Mouse (Mus musculus): ENCODE data around the gene Esp34. TPM values are rescaled to one million over a fixed set of nuclear protein-coding genes. Genes with fewer than 3 reads are reported as not detected.

Esp34 gene
- total and polyA plus RNA-seq, 3 experiments: not detected

Other genes with a start within 250 kb of the Esp34 start
- not detected in 2 replicates for gene Olfr137, start 246.6 kb upstream of the Esp34 start, total RNA-seq (2012; rRNA removed)
- gene Olfr137, start 246.6 kb upstream of the Esp34 start, polyA plus RNA-seq (2012; ENCODE audit: insufficient read depth in 1 of 2, insufficient read length in 2 of 2, low read depth in 1 of 2, low replicate concordance in 2 of 2, missing spikeins in 1 of 2): not detected
- gene Olfr136, start 224.4 kb upstream of the Esp34 start, total RNA-seq (2012; rRNA removed): not detected in 2 replicates
- gene Olfr136, start 224.4 kb upstream of the Esp34 start, polyA plus RNA-seq (2012; ENCODE audit: insufficient read depth in 1 of 2, insufficient read length in 2 of 2, low read depth in 1 of 2, low replicate concordance in 2 of 2, missing spikeins in 1 of 2): not detected
- gene Esp36, start 134.0 kb upstream of the Esp34 start, total RNA-seq (2012; rRNA removed): not detected in 2 replicates
- gene Esp36, start 134.0 kb upstream of the Esp34 start, polyA plus RNA-seq (2012; ENCODE audit: insufficient read depth in 1 of 2, insufficient read length in 2 of 2, low read depth in 1 of 2, low replicate concordance in 2 of 2, missing spikeins in 1 of 2): not detected
- not detected in 2 replicates for gene Esp31, start 85.3 kb downstream of the Esp34 start, total RNA-seq (2012; rRNA removed)
- not detected for gene Esp31, start 85.3 kb downstream of the Esp34 start, polyA plus RNA-seq (2012; ENCODE audit: insufficient read depth in 1 of 2, insufficient read length in 2 of 2, low read depth in 1 of 2, low replicate concordance in 2 of 2, missing spikeins in 1 of 2)

Measured in MEL (cell line).